Mouse (Mus musculus) forebrain, postnatal 0 days (tissue): ENCODE measurements around the gene D130043K22Rik. TPM values are rescaled to one million over a fixed set of nuclear protein-coding genes. Genes with fewer than 3 reads are reported as not detected.

Experiments
- ATAC-seq: fragments of 200-750 bp; cut with Nextera tagmentation; 2 replicates; pipeline ENCODE4 v1.8.0; 2017; ENCODE audit warnings: mild to moderate bottlenecking, moderate library complexity
- DNase-seq: peaks from one replicate; pipeline ENCODE4 v3.0.0-alpha.2; 2015
- H3K27ac ChIP-seq: fragments of 300-500 bp; sonication (generic); 2 replicates; pipeline ENCODE4 v1.5.1; 2014; ENCODE audit warnings: low read depth, mild to moderate bottlenecking, antibody characterized with exemption, low read length, moderate library complexity, mixed read lengths
- H3K27me3 ChIP-seq: fragments of 300-500 bp; sonication (generic); 2 replicates; pipeline ENCODE4 v1.6.1; 2014; ENCODE audit warnings: mild to moderate bottlenecking, low read length, mixed read lengths; ENCODE audit not compliant: insufficient read depth
- H3K36me3 ChIP-seq: fragments of 300-500 bp; sonication (generic); 2 replicates; pipeline ENCODE4 v1.6.1; 2014; ENCODE audit warnings: mild to moderate bottlenecking, moderate library complexity; ENCODE audit not compliant: insufficient read depth
- H3K4me1 ChIP-seq: fragments of 300-500 bp; sonication (generic); 2 replicates; pipeline ENCODE4 v1.6.1; 2014; ENCODE audit warnings: antibody characterized with exemption; ENCODE audit not compliant: insufficient read depth
- H3K4me2 ChIP-seq: fragments of 300-500 bp; sonication (generic); 2 replicates; pipeline ENCODE4 v1.6.1; 2014; ENCODE audit warnings: low read depth, mild to moderate bottlenecking, moderate library complexity
- H3K4me3 ChIP-seq: fragments of 300-500 bp; sonication (generic); 2 replicates; pipeline ENCODE4 v1.5.1; 2014; ENCODE audit warnings: low read depth, low read length, mixed read lengths
- H3K9ac ChIP-seq: fragments of 300-500 bp; sonication (generic); 2 replicates; pipeline ENCODE4 v1.6.1; 2014; ENCODE audit warnings: mild to moderate bottlenecking
- H3K9me3 ChIP-seq: fragments of 300-500 bp; sonication (generic); 2 replicates; pipeline ENCODE4 v1.6.1; 2016; ENCODE audit warnings: low read length
- CTCF ChIP-seq: sonication (generic); IDR thresholded peaks from 2 replicates; pipeline ENCODE4 v1.5.1; 2016; ENCODE audit warnings: antibody characterized with exemption, control low read depth, low read depth
- WGBS: fragments of 180-500 bp; shearing (Covaris S2); extraction: QIAGEN DNeasy Blood & Tissue Kit; methylation state at CpG from one replicate; pipeline ENCODE4 v1.1.7; 2014; 5-methylcytosine and 5-hydroxymethylcytosine counted together
- polyA plus RNA-seq: library from polyadenylated mRNA; unstranded; fragments of >200 nt; fragmentation: Nextera tagmentation; extraction: Ambion mirVana; gene quantifications from 2 replicates; pipeline ENCODE4 v1.2.1, GENCODE M21; 2015
- total RNA-seq: library from RNA; depleted of rRNA; stranded (reverse); fragments of >200 nt; gene quantifications from 2 replicates; pipeline ENCODE4 v1.2.3, GENCODE M21; 2014

Gene D130043K22Rik
- total and polyA plus RNA-seq, 2 experiments from 2014 or later, result 5.6 to 13.1 TPM

DNA sequence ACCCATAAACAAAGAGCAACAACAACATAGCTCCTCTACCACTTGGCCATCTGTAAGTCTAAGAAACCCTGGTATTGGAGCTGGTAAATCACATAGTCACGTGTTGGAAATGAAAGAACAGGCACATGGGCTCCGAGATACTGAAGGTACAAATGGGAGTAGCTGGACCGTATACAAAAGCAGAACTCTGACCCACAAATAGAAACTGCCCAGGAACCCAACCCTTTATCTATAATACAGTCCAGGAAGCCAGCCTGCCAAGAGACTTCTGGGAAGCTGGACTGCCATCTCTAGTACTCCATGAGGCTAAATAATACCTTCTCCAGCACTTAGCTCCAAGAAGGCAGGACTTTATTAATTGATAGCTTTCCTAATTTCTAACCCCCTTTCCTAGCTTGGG lies 7.6 kb downstream of the D130043K22Rik start:
- Histone ChIP-seq H3K9ac (no peak overlapping the region), H3K4me1 (no peaks in the 10 kb centered on the region), H3K9me3 (no peaks in the 10 kb centered on the region), H3K27me3 (no peaks in the 10 kb centered on the region), H3K4me3 (no peak overlapping the region), H3K27ac (no peak overlapping the region), H3K36me3 (0 out of 2 replicates have a peak, but pooled peaks cover 3% of the 10 kb centered on the region), H3K4me2 (no peak overlapping the region)
- TF ChIP-seq CTCF, result no peak
- WGBS, result 84% methylated on average over 3 of the region's 3 CpGs
- DNase-seq (no peak), ATAC-seq (no peak)

DNA sequence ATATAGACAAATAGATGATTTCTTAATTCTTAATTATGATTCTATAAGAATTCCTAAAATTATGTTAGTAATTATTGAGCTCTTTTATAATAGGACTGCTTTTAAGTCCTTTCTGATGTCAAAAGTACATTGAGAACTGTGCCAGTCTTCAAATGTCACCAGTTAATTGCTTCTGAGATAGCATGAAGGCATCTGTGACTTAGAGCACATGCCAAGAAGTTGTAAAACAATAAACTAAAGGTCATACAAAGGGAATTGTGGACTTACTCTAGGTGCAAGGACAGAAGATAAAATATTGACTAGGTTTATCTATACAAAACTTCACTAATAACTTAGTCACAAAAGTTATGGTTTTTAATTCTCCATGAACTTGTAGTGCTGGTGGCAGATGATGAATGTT lies 14.2 kb downstream of the D130043K22Rik start:
- H3K9me3 ChIP-seq, result no peaks in the 10 kb centered on the region
- no peak for TF ChIP-seq CTCF
- no peak overlapping the region for H3K27ac ChIP-seq
- no peaks in the 10 kb centered on the region for H3K27me3 ChIP-seq
- no peaks in the 10 kb centered on the region for H3K4me1 ChIP-seq
- no peak overlapping the region for H3K4me2 ChIP-seq
- no peak for DNase-seq
- no peak overlapping the region for H3K4me3 ChIP-seq
- H3K36me3 ChIP-seq, result 0 out of 2 replicates have a peak, but pooled peaks cover 3% of the 10 kb centered on the region
- no peak overlapping the region for H3K9ac ChIP-seq
- no peak for ATAC-seq

DNA sequence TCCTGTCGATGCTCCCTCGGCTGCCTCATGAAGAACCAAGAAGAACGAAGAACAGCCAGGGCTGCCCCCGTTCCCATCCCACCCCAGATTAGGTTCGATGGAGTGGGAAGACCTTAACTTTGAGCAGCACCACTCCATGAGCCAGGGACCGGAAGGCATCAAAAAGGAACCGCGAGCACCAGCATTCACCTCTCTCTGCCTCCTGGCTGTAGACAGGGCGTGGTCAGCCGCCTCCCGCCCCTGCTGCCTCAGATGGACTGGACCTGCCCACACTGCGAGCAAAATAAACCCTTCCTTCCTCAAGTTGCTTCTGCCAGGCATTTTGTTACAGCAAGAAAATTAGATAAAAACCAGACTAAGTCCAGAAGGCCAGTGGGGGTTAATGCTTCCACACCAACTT lies 16.1 kb downstream of the D130043K22Rik start:
- ATAC-seq (no peak), DNase-seq (no peak)
- Histone ChIP-seq H3K9ac (no peak overlapping the region), H3K27ac (no peak overlapping the region), H3K27me3 (no peaks in the 10 kb centered on the region), H3K9me3 (no peaks in the 10 kb centered on the region), H3K4me1 (no peaks in the 10 kb centered on the region), H3K4me2 (no peak overlapping the region), H3K4me3 (no peak overlapping the region), H3K36me3 (0 out of 2 replicates have a peak, but pooled peaks cover 3% of the 10 kb centered on the region)
- TF ChIP-seq CTCF, result no peak
- WGBS, result 81% methylated on average over 12 of the region's 12 CpGs

DNA sequence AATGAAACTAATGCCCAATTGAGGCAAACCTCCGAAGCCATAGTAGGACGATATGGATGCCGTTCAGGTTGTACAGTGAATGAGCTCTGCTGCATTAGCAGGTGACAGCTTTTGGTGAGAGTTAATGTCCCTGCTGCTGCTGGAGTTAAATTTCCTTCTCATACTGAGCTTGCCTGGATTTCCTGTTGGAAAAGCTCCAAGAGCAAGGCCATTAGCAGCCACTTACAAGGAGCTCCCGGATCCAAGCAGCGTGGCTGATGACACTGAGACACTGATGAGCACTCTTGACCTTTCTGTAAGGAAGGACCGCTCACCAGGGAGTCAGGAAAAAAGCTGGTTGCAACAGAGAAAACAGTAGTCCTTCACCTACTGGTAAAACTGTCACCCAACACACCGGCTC lies 17.1 kb downstream of the D130043K22Rik start:
- ATAC-seq (no peak), DNase-seq (no peak)
- Histone ChIP-seq H3K27me3 (no peaks in the 10 kb centered on the region), H3K36me3 (0 out of 2 replicates have a peak, but pooled peaks cover 5% of the 10 kb centered on the region), H3K4me3 (no peak overlapping the region), H3K9me3 (no peaks in the 10 kb centered on the region), H3K4me2 (no peak overlapping the region), H3K9ac (no peak overlapping the region), H3K4me1 (no peaks in the 10 kb centered on the region), H3K27ac (no peak overlapping the region)
- 76% methylated on average over 7 of the region's 7 CpGs for WGBS
- no peak for TF ChIP-seq CTCF

DNA sequence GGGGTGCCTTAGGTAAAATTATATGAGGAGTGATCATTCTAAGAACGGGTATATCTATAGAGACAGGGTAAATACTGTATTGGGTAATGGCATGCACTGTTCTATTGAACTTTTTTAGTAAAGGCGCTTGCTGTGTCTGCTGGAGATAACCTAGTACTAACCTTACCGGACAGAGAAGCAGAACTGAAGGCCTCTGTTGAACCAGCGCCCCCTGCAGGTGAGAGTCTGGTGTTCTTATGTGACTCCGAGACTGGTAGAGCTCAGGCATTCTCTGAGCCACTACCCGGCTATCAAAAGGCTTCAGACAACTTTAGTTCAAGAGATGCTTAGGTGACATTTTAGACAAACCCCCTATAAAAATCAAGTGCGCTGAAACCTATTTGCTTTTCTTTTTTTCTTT lies 17.6 kb downstream of the D130043K22Rik start:
- H3K9ac ChIP-seq, result no peak overlapping the region
- DNase-seq (peak; percentile 3), ATAC-seq (no peak)
- H3K9me3 ChIP-seq, result no peaks in the 10 kb centered on the region
- H3K4me3 ChIP-seq, result no peak overlapping the region
- no peak overlapping the region for H3K4me2 ChIP-seq
- no peak overlapping the region for H3K27ac ChIP-seq
- H3K36me3 ChIP-seq, result peaks cover 7% of the 10 kb centered on the region; the same call in 1 of the 2 replicates
- H3K4me1 ChIP-seq, result no peaks in the 10 kb centered on the region
- no peaks in the 10 kb centered on the region for H3K27me3 ChIP-seq
- peak; percentile 27; the same call in 1 of the 2 replicates for TF ChIP-seq CTCF
- 66% methylated on average over 7 of the region's 7 CpGs for WGBS

DNA sequence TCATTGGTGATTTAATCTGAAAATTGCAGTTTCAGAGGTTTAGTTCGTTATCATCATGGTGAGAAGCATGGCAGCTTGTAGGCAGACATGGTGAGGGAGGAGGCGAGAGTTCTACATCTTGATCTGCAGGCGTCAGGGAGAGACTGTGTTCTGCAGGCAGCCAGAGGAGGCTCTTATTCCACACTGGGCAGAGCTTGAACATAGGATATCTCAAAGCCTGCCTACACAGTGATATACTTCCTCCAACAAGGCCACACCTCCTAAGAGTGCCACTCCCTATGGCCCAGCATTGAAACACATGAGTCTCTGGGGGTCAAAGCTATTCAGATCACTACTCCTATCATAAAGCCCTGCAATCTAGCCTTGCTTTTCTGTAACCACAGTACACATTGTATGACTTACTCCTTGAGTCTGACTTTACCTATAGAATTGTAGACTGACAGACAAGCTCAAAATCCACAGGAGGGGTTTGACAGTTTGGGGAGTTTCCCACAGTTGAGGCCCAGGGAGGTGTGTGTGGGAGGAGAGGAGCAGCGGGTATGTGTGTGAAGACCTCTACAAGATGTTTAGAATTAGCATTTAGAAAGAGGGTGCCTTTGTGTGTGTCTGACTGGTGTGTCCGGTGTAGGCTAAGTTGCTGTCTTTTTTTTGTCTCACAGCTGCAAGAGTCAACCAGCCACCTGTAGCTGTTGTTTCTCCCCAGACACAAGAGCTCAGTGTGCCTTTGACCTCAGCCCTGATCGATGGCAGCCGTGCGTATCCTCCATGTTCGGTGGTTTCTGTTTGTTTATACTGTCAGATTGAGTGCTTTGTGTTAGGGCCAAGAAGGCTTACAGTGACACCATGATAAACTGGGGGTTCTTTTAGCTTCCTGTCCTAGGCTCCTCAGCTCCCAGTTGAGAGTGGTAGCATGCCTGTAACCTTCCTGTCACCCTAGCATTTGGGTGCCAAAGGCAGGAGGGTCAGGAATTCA lies 21.8 kb downstream of the D130043K22Rik start:
- Histone ChIP-seq H3K27me3 (no peaks in the 10 kb centered on the region), H3K9me3 (no peaks in the 10 kb centered on the region), H3K4me3 (no peak overlapping the region), H3K27ac (no peak overlapping the region), H3K4me2 (no peak overlapping the region), H3K36me3 (peaks cover 14% of the 10 kb centered on the region; the same call in 1 of the 2 replicates), H3K9ac (no peak overlapping the region), H3K4me1 (no peaks in the 10 kb centered on the region)
- ATAC-seq (no peak), DNase-seq (no peak)
- 75% methylated on average over 9 of the region's 9 CpGs for WGBS
- no peak for TF ChIP-seq CTCF

DNA sequence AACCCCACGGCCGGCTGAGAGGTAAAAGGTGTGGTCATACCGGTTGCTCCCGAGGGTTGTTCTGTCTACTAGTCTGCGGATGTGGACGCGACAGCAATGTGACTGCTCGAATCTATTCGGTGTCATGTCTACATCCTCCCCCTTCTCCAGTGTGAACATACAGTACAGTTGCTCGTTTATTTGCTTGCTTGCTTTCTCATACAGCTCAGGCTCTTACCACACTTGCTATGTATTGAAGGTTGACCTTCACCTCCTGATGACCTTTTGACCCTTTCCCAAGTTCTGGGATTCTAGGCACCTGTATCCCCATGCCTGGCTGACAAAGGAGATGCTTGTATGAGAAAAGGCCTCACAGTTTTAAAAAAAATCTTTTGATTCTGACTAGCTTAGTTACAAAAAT lies 22.9 kb downstream of the D130043K22Rik start:
- Histone ChIP-seq H3K4me2 (no peak overlapping the region), H3K9ac (no peak overlapping the region), H3K9me3 (no peaks in the 10 kb centered on the region), H3K4me1 (no peaks in the 10 kb centered on the region), H3K4me3 (no peak overlapping the region), H3K36me3 (peaks cover 17% of the 10 kb centered on the region; the same call in 1 of the 2 replicates), H3K27ac (no peak overlapping the region), H3K27me3 (no peaks in the 10 kb centered on the region)
- DNase-seq (no peak), ATAC-seq (no peak)
- 95% methylated on average over 10 of the region's 10 CpGs for WGBS
- no peak for TF ChIP-seq CTCF
